Mouse (Mus musculus) E14TG2a.4 (cell line): ENCODE results near the gene Cyfip1.

Experiments
- CTCF ChIP-seq: conservative IDR thresholded peaks from 2 replicates; pipeline ENCODE4 v1.5.1; 2014; ENCODE audit warnings: low read length
- NANOG ChIP-seq: IDR thresholded peaks from 2 replicates; pipeline ENCODE4 v1.6.1; 2014; ENCODE audit warnings: borderline replicate concordance, low read length, mixed read lengths

GRCm38 (mm10) chr7:55841445-55841844, at the start of gene Cyfip1:
- TF ChIP-seq CTCF, result no peak
- TF ChIP-seq NANOG, result no peak
